Mouse (Mus musculus) macrophage (primary cell): Measurements from ENCODE around the gene 1700020N01Rik. TPM values are rescaled to one million over a fixed set of nuclear protein-coding genes. Genes with fewer than 3 reads are reported as not detected.

Experiments used
- H3K27ac ChIP-seq: fragments of 350-480 bp; formaldehyde crosslinking; 2 replicates; pipeline ENCODE4 v1.9.0; 2021
- H3K36me3 ChIP-seq: fragments of 350-480 bp; formaldehyde crosslinking; 2 replicates; pipeline ENCODE4 v1.9.0; 2021; ENCODE audit errors: inconsistent target
- H3K4me3 ChIP-seq: fragments of 350-480 bp; formaldehyde crosslinking; 2 replicates; pipeline ENCODE4 v1.9.0; 2021; ENCODE audit errors: inconsistent target
- H3K79me2 ChIP-seq: fragments of 350-480 bp; formaldehyde crosslinking; 2 replicates; pipeline ENCODE4 v1.9.0; 2021; ENCODE audit errors: inconsistent target
- WGBS: methylation state at CpG from one replicate; pipeline ENCODE4 v1.1.7; 2026; ENCODE audit warnings: inconsistent platforms; ENCODE audit not compliant: missing documents; 5-methylcytosine and 5-hydroxymethylcytosine counted together
- polyA plus RNA-seq: library from polyadenylated mRNA; stranded (reverse); fragments of 250-400 nt; gene quantifications from 3 replicates; pipeline ENCODE4 v1.2.4, GENCODE M21; 2018; ENCODE audit warnings: inconsistent platforms

1700020N01Rik gene
- polyA plus RNA-seq, 1 experiment from 2014 or later, result not detected

DNA sequence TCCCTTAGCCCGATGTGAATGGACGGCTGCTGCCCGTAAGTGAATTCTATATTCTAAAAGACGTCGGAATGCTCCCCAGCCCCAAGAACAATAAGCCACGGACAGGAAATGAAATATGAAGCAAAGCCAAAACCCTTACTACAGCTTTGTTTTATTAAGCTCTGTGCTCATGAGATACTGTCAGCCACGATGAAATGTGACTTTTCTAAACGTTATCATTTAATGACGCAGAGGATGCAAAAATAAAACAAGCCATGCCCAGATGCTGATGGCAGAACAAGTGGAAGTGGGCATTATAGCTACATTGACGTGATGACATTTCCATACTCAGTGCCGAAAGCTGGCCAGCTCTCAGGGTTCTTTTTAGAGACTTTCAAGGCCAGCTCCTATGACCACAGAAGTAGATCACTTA is 76.8 kb downstream of the 1700020N01Rik start:
- WGBS, result 46% methylated on average over 11 of the region's 11 CpGs
- Histone ChIP-seq H3K4me3 (no peak overlapping the region), H3K79me2 (no peaks in the 10 kb centered on the region), H3K36me3 (no peaks in the 10 kb centered on the region), H3K27ac (no peak overlapping the region)

DNA sequence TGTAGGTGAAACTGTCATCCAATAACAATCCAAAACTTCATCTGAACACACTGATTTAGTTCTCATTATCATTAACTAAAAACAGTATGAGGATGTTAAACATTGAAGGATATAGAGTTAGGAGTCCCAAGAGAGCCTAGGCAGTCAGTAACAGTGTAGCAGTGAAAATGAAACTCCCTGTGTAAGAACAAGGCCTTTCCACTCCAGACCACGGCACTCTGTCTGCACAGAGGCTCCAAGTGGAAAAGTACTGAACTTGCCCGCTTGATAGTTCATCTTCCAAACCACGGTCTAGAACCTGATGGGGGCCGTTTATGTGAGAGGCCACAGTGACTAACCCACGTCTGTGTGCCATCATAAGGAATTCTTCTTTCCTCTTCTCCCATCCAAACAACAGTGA is 77.2 kb downstream of the 1700020N01Rik start:
- WGBS, result 69% methylated on average over 5 of the region's 5 CpGs
- Histone ChIP-seq H3K4me3 (no peak overlapping the region), H3K36me3 (no peaks in the 10 kb centered on the region), H3K79me2 (no peaks in the 10 kb centered on the region), H3K27ac (no peak overlapping the region)

Other genes starting within 250 kb of the 1700020N01Rik start
- gene Aldh8a1, start 215.9 kb upstream of the 1700020N01Rik start, polyA plus RNA-seq, result not detected in 3 replicates